Mouse (Mus musculus): ENCODE measurements around the gene Ddx39b. TPM values are rescaled to one million over a fixed set of nuclear protein-coding genes. Genes with fewer than 3 reads are reported as not detected.

Ddx39b gene
- polyA plus RNA-seq, 1 experiment from 2014 or later = 321 TPM

GRCm38 (mm10) chr17:35301645-35302258, 60.2 kb downstream of the Ddx39b start:
- ChIA-PET POLR2A (no interaction called here), CTCF (interaction anchor here (1.4 kb wide), 1 partner anchor 46 kb away, joined by 5 read pairs; no protein-coding TSS in a partner anchor)
- ATAC-seq (peak; percentile 68), DNase-seq (ENCODE audit: low read depth, low spot score) (peak; percentile 54)
- in situ Hi-C loops (cut with MboI; ENCODE audit: low pct_unique_long_range_greater_than_20kb) = loop anchor here (10.0 to 25.0 kb wide), 2 partner anchors 786 to 1337 kb away; no protein-coding TSS in a partner anchor
- peak; percentile 79 for TF ChIP-seq CTCF (IDR thresholded peaks at IDR 0.05)
- H3K27me3 ChIP-seq = no peaks in the 10 kb centered on the region

DNA sequence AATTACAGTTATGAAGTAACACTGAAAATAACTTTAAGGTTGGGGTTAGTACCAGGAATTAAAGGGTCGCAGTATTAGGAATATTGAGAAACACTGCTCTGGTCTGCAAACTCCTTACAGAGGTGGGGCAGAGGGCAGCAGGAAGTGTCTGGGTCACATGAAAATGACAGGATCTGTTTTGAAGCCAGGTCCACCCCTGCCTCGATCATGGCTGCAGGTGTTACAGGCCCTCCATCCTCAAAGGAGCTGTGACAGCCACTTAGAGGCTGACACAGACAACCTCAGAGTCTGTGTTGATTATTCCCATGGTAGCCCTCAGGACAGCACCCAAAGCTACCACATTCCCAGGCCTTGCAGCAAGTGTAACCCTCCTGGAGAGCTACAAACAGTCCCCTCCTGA, 61.7 kb downstream of the Ddx39b start:
- no peak for DNase-seq (ENCODE audit: low read depth, low spot score)
- in situ Hi-C loops (cut with MboI; ENCODE audit: low pct_unique_long_range_greater_than_20kb) = loop anchor here (10.0 to 25.0 kb wide), 2 partner anchors 784 to 1338 kb away; no protein-coding TSS in a partner anchor
- peaks cover 5% of the 10 kb centered on the region for H3K27me3 ChIP-seq
- no peak for ATAC-seq
- TF ChIP-seq CTCF (IDR thresholded peaks at IDR 0.05) = no peak
- ChIA-PET POLR2A (no interaction called here), CTCF (no interaction called here)

Other genes starting within 250 kb of the Ddx39b start
- gene Vars, start 240.8 kb upstream of the Ddx39b start, polyA plus RNA-seq (2021) = 123 TPM
- 1.2 TPM for gene Vwa7, start 225.2 kb upstream of the Ddx39b start, polyA plus RNA-seq (2021)
- gene Sapcd1, start 213.7 kb upstream of the Ddx39b start, polyA plus RNA-seq (2021) = 0.64 TPM
- gene Msh5, start 195.0 kb upstream of the Ddx39b start, polyA plus RNA-seq (2021) = 2.9 TPM
- gene Clic1, start 191.8 kb upstream of the Ddx39b start, polyA plus RNA-seq (2021) = 671 TPM
- gene Ddah2, start 182.7 kb upstream of the Ddx39b start, polyA plus RNA-seq (2021) = 198 TPM
- gene Ly6g6c, start 176.4 kb upstream of the Ddx39b start, polyA plus RNA-seq (2021) = not detected
- gene Mpig6b, start 175.6 kb upstream of the Ddx39b start, polyA plus RNA-seq (2021) = not detected
- not detected for gene Ly6g6e, start 164.8 kb upstream of the Ddx39b start, polyA plus RNA-seq (2021)
- 0.19 TPM for gene Ly6g6d, start 163.7 kb upstream of the Ddx39b start, polyA plus RNA-seq (2021)
- gene Ly6g6f, start 156.1 kb upstream of the Ddx39b start, polyA plus RNA-seq (2021) = not detected
- 77.3 TPM for gene Abhd16a, start 152.5 kb upstream of the Ddx39b start, polyA plus RNA-seq (2021)
- gene Ly6g5c, start 133.5 kb upstream of the Ddx39b start, polyA plus RNA-seq (2021) = not detected
- gene Ly6g5b, start 126.3 kb upstream of the Ddx39b start, polyA plus RNA-seq (2021) = 0.27 TPM
- gene Gpank1, start 120.3 kb upstream of the Ddx39b start, polyA plus RNA-seq (2021) = 28.4 TPM
- 254 TPM for gene Csnk2b, start 119.7 kb upstream of the Ddx39b start, polyA plus RNA-seq (2021)
- gene D17H6S53E, start 115.4 kb upstream of the Ddx39b start, polyA plus RNA-seq (2021) = 29.3 TPM
- 0.15 TPM for gene Apom, start 109.7 kb upstream of the Ddx39b start, polyA plus RNA-seq (2021)
- gene Bag6, start 106.6 kb upstream of the Ddx39b start, polyA plus RNA-seq (2021) = 283 TPM
- gene Prrc2a, start 76.8 kb upstream of the Ddx39b start, polyA plus RNA-seq (2021) = 300 TPM
- gene Aif1, start 65.7 kb upstream of the Ddx39b start, polyA plus RNA-seq (2021) = 0.14 TPM
- not detected for gene Lst1, start 53.3 kb upstream of the Ddx39b start, polyA plus RNA-seq (2021)
- gene Ltb, start 47.3 kb upstream of the Ddx39b start, polyA plus RNA-seq (2021) = not detected
- gene Tnf, start 39.7 kb upstream of the Ddx39b start, polyA plus RNA-seq (2021) = not detected
- gene Lta, start 36.4 kb upstream of the Ddx39b start, polyA plus RNA-seq (2021) = 0.14 TPM
- gene Gm16181, start 20.9 kb upstream of the Ddx39b start, polyA plus RNA-seq (2021) = 0.54 TPM
- 3.7 TPM for gene Atp6v1g2, start 8.1 kb upstream of the Ddx39b start, polyA plus RNA-seq (2021)
- 32.8 TPM for gene Nfkbil1, start 6.0 kb upstream of the Ddx39b start, polyA plus RNA-seq (2021)
- gene H2-D1, start 21.0 kb downstream of the Ddx39b start, polyA plus RNA-seq (2021) = 112 TPM
- gene H2-Q1, start 78.7 kb downstream of the Ddx39b start, polyA plus RNA-seq (2021) = 1.1 TPM
- gene H2-Q2, start 100.5 kb downstream of the Ddx39b start, polyA plus RNA-seq (2021) = not detected
- gene H2-Q4, start 137.9 kb downstream of the Ddx39b start, polyA plus RNA-seq (2021) = 4.8 TPM
- 0.03 TPM for gene H2-Q6, start 183.1 kb downstream of the Ddx39b start, polyA plus RNA-seq (2021)
- 0.08 TPM for gene H2-Q7, start 197.4 kb downstream of the Ddx39b start, polyA plus RNA-seq (2021)
- gene H2-Q10, start 228.3 kb downstream of the Ddx39b start, polyA plus RNA-seq (2021) = 0.35 TPM

Measured in Patski (cell line).